Mouse (Mus musculus): ENCODE measurements around the gene Clstn1. TPM values are rescaled to one million over a fixed set of nuclear protein-coding genes. Genes with fewer than 3 reads are reported as not detected.

Clstn1 gene
- polyA plus RNA-seq, 1 experiment: 0.05 TPM

DNA sequence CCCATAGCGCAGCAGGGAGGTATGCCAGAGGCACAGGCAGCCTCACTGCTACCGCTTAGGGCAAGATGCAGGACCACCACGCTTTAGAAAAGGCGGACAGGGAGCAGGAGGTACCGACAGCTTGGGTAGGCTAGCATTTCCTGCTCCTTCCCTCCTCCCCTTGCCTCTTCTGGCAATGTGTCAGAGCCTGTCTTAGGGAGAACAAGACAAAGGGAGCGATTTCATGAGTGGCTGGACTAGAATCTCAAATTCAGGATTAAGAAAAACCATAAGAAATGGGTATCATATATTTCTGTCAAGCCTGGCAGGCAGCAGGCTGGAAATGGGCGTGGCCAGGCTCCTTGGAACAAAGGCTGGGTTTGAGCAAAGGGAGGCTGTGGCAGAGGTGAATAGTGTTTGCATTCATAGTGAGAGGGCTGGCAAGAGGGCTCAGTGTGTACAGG lies 23.3 kb upstream of the Clstn1 start:
- TF ChIP-seq TAL1 (IDR thresholded peaks at IDR 0.05; ENCODE audit: low read length): no peak
- TF ChIP-seq GATA1 (IDR thresholded peaks at IDR 0.05; ENCODE audit: low read length): no peak
- no peak overlapping the region for H3K4me3 ChIP-seq (replicated peaks)
- H3K27me3 ChIP-seq (ENCODE audit: control insufficient read depth): no peaks in the 10 kb centered on the region
- peaks cover 6% of the 10 kb centered on the region for H3K4me1 ChIP-seq (ENCODE audit: control insufficient read depth)
- no peaks in the 10 kb centered on the region for H3K36me3 ChIP-seq (ENCODE audit: control insufficient read depth)
- H3K9me3 ChIP-seq (ENCODE audit: control insufficient read depth, low read length): no peaks in the 10 kb centered on the region

- H3K4me3 ChIP-seq (replicated peaks): no peak overlapping the region
- H3K4me1 ChIP-seq (ENCODE audit: control insufficient read depth): peaks cover 12% of the 10 kb centered on the region
- H3K27me3 ChIP-seq (ENCODE audit: control insufficient read depth): no peaks in the 10 kb centered on the region
- no peaks in the 10 kb centered on the region for H3K9me3 ChIP-seq (ENCODE audit: control insufficient read depth, low read length)
- TF ChIP-seq TAL1 (IDR thresholded peaks at IDR 0.05; ENCODE audit: low read length) (no peak), GATA1 (IDR thresholded peaks at IDR 0.05; ENCODE audit: low read length) (no peak)
- H3K36me3 ChIP-seq (ENCODE audit: control insufficient read depth): no peaks in the 10 kb centered on the region
Measured at GRCm38 (mm10) chr4:149563941-149564361, 22.3 kb upstream of the Clstn1 start.

DNA sequence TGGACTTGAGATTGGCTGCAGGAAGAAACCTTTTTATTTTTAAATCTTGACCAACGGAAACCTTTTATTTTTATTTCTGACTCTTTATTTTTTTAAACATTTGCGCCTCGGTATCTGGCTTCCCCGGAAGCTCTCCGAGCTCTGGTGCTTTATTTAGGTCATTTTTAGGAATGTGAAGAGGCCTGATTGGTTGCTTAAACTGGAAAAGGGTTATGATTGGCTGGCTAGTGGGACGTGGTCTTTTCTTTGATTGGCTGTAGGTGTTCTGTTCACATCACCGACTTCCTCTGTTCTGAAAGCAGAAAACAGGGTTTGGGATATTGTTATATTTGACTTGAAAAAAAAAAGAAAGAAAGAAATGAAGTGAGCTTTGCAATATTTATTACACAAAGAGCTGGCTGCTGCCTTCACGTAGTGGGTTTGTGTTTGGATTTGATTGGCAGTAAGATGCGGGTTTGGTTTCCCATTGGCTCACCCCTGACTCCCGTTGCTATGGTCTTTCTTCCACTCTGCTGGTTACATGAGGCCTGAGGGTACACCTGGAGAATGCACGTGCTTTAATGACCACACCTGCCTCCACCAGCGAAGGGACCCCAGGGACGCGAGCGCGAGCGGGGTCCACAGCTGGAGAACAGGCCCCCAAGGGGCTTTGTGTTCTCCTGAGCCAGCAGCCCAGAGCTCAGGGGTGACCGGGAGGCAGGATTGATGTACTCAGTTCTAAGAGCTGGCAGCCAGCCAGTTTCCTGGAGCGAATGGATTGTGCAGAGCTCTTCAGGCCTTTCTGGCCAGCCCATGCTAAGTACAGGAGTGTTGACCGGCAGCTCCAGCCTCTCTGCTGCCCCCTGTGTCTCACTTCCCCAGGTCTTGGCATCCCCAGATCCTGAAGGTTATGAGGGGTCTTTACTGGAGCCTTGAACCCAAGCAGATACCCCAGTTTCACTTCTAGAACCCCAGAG lies 21.5 kb upstream of the Clstn1 start:
- no peak overlapping the region for H3K4me3 ChIP-seq (replicated peaks)
- TF ChIP-seq TAL1 (IDR thresholded peaks at IDR 0.05; ENCODE audit: low read length) (no peak), GATA1 (IDR thresholded peaks at IDR 0.05; ENCODE audit: low read length) (no peak)
- no peaks in the 10 kb centered on the region for H3K36me3 ChIP-seq (ENCODE audit: control insufficient read depth)
- H3K9me3 ChIP-seq (ENCODE audit: control insufficient read depth, low read length): no peaks in the 10 kb centered on the region
- peaks cover 12% of the 10 kb centered on the region for H3K4me1 ChIP-seq (ENCODE audit: control insufficient read depth)
- no peaks in the 10 kb centered on the region for H3K27me3 ChIP-seq (ENCODE audit: control insufficient read depth)

GRCm38 (mm10) chr4:149567432-149568026 lies 18.7 kb upstream of the Clstn1 start:
- no peaks in the 10 kb centered on the region for H3K36me3 ChIP-seq (ENCODE audit: control insufficient read depth)
- no peaks in the 10 kb centered on the region for H3K9me3 ChIP-seq (ENCODE audit: control insufficient read depth, low read length)
- H3K27me3 ChIP-seq (ENCODE audit: control insufficient read depth): peaks cover 4% of the 10 kb centered on the region
- H3K4me3 ChIP-seq (replicated peaks): no peak overlapping the region
- H3K4me1 ChIP-seq (ENCODE audit: control insufficient read depth): peaks cover 12% of the 10 kb centered on the region
- TF ChIP-seq GATA1 (IDR thresholded peaks at IDR 0.05; ENCODE audit: low read length): no peak
- no peak for TF ChIP-seq TAL1 (IDR thresholded peaks at IDR 0.05; ENCODE audit: low read length)

GRCm38 (mm10) chr4:149568622-149569021 lies 17.6 kb upstream of the Clstn1 start:
- no peaks in the 10 kb centered on the region for H3K36me3 ChIP-seq (ENCODE audit: control insufficient read depth)
- H3K27me3 ChIP-seq (ENCODE audit: control insufficient read depth): peaks cover 7% of the 10 kb centered on the region
- H3K9me3 ChIP-seq (ENCODE audit: control insufficient read depth, low read length): no peaks in the 10 kb centered on the region
- TF ChIP-seq TAL1 (IDR thresholded peaks at IDR 0.05; ENCODE audit: low read length) (no peak), GATA1 (IDR thresholded peaks at IDR 0.05; ENCODE audit: low read length) (no peak)
- H3K4me3 ChIP-seq (replicated peaks): no peak overlapping the region
- H3K4me1 ChIP-seq (ENCODE audit: control insufficient read depth): peaks cover 12% of the 10 kb centered on the region

DNA sequence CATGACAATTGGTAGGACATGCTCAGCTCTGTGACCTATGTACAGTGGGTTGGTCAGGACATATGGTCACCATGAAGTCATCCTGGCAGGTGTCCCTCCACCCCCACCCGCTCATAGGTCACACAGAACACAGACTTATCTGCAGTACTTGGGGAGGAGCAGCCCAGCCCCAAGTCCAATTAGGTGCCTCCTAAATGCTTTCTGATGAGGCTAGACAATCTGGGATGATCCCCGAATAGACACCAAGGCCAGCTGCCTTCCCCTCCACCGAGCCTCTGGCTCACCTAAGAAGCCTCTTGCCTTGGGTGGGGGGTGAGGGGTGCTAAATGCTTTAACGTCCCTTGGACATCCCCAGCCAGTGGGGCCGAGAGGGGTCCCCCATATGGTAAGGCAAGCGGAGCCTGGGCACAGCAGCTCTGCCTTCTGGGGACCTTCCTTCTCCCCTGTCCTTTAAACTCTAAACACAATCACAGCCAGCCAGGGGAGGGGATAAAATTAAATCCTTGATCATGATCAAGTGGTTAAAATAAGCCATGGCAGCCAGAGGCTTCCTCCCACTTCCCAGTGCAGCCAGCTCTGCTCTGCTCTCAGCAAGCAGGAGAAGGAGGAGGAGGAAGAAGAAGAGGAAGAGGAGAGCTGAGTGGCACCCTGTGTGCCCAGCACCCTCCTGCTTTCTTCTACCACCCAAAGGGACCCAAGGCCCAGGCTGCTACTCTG lies 16.3 kb upstream of the Clstn1 start:
- H3K27me3 ChIP-seq (ENCODE audit: control insufficient read depth): peaks cover 7% of the 10 kb centered on the region

GRCm38 (mm10) chr4:149570498-149570863 lies 15.8 kb upstream of the Clstn1 start:
- Histone ChIP-seq H3K9me3 (ENCODE audit: control insufficient read depth, low read length) (no peaks in the 10 kb centered on the region), H3K27me3 (ENCODE audit: control insufficient read depth) (peaks cover 7% of the 10 kb centered on the region), H3K36me3 (ENCODE audit: control insufficient read depth) (no peaks in the 10 kb centered on the region), H3K4me1 (ENCODE audit: control insufficient read depth) (peaks cover 12% of the 10 kb centered on the region), H3K4me3 (replicated peaks) (no peak overlapping the region)
- no peak for TF ChIP-seq GATA1 (IDR thresholded peaks at IDR 0.05; ENCODE audit: low read length)
- TF ChIP-seq TAL1 (IDR thresholded peaks at IDR 0.05; ENCODE audit: low read length): no peak

More for the DNA sequence above, 16.3 kb upstream of the Clstn1 start:
- H3K9me3 ChIP-seq (ENCODE audit: control insufficient read depth, low read length): no peaks in the 10 kb centered on the region
- TF ChIP-seq TAL1 (IDR thresholded peaks at IDR 0.05; ENCODE audit: low read length) (no peak), GATA1 (IDR thresholded peaks at IDR 0.05; ENCODE audit: low read length) (no peak)
- H3K4me1 ChIP-seq (ENCODE audit: control insufficient read depth): peaks cover 12% of the 10 kb centered on the region
- H3K36me3 ChIP-seq (ENCODE audit: control insufficient read depth): no peaks in the 10 kb centered on the region
- no peak overlapping the region for H3K4me3 ChIP-seq (replicated peaks)

GRCm38 (mm10) chr4:149571209-149571608 lies 15.1 kb upstream of the Clstn1 start:
- Histone ChIP-seq H3K4me3 (replicated peaks) (no peak overlapping the region), H3K27me3 (ENCODE audit: control insufficient read depth) (peaks cover 7% of the 10 kb centered on the region), H3K4me1 (ENCODE audit: control insufficient read depth) (peaks cover 12% of the 10 kb centered on the region), H3K9me3 (ENCODE audit: control insufficient read depth, low read length) (no peaks in the 10 kb centered on the region), H3K36me3 (ENCODE audit: control insufficient read depth) (no peaks in the 10 kb centered on the region)
- TF ChIP-seq TAL1 (IDR thresholded peaks at IDR 0.05; ENCODE audit: low read length) (no peak), GATA1 (IDR thresholded peaks at IDR 0.05; ENCODE audit: low read length) (no peak)
